Mouse (Mus musculus): ENCODE data around the gene Xlr3b. TPM values are rescaled to one million over a fixed set of nuclear protein-coding genes. Genes with fewer than 3 reads are reported as not detected.
"Not testable (repeated sequence)": the region's sequence is repeated elsewhere in the genome, so short reads cannot be mapped to it uniquely, and the experiment has no call there.

Gene Xlr3b
- polyA plus RNA-seq, 1 experiment from 2014 or later: 9.6 TPM

GRCm38 (mm10) chrX:73228606-73229214 is 36.7 kb downstream of the Xlr3b start:
- Histone ChIP-seq H3K4me1 (ENCODE audit: control insufficient read depth, insufficient read depth, low read length) (no peaks in the 10 kb centered on the region), H3K27ac (ENCODE audit: low read length) (peak overlapping the region; percentile 89), H3K9ac (ENCODE audit: low read length) (peak overlapping the region; percentile 77), H3K27me3 (ENCODE audit: control insufficient read depth, insufficient read depth, low read length) (no peaks in the 10 kb centered on the region), H3K4me2 (ENCODE audit: low read depth, low read length) (peak overlapping the region; percentile 66), H3K36me3 (ENCODE audit: control insufficient read depth, insufficient read depth, low read length) (no peaks in the 10 kb centered on the region), H3K4me3 (replicated peaks; ENCODE audit: low read length) (peak overlapping the region; percentile 63), H3K9me3 (replicated peaks; ENCODE audit: control insufficient read depth, low read length) (no peaks in the 10 kb centered on the region)
- peak; percentile 56; the same call in 1 of the 2 replicates for ATAC-seq (ENCODE audit: insufficient read depth, low FRiP score)
- WGBS: 9% methylated on average over 39 of the region's 51 CpGs

DNA sequence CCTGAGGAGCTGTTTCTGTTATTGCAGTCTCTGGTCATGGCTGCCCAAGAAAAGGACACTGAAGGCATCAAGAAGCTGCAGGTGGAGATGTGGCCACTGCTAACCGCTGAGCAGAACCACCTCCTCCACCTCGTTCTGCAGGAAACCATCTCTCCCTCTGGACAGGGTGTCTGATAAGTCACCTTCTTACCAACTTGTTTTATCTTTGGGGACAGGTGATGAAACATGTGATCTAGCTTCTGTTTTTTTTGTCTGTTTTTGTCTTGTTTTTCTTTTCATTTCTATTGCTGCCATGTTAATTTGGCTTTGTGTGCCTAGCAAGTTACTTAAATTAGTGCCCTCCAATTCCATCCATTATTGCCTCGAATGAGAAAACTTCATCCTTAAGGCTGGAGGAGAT is 37.3 kb downstream of the Xlr3b start:
- no peaks in the 10 kb centered on the region for H3K27me3 ChIP-seq (ENCODE audit: control insufficient read depth, insufficient read depth, low read length)
- H3K27ac ChIP-seq (ENCODE audit: low read length): no peak overlapping the region
- H3K4me3 ChIP-seq (replicated peaks; ENCODE audit: low read length): peak overlapping the region; percentile 63
- H3K36me3 ChIP-seq (ENCODE audit: control insufficient read depth, insufficient read depth, low read length): no peaks in the 10 kb centered on the region
- no peak for ATAC-seq (ENCODE audit: insufficient read depth, low FRiP score)
- H3K4me1 ChIP-seq (ENCODE audit: control insufficient read depth, insufficient read depth, low read length): no peaks in the 10 kb centered on the region
- no peaks in the 10 kb centered on the region for H3K9me3 ChIP-seq (replicated peaks; ENCODE audit: control insufficient read depth, low read length)
- H3K9ac ChIP-seq (ENCODE audit: low read length): peak overlapping the region; percentile 77
- WGBS: 25% methylated on average over 3 of the region's 3 CpGs
- H3K4me2 ChIP-seq (ENCODE audit: low read depth, low read length): peak overlapping the region; percentile 66

DNA sequence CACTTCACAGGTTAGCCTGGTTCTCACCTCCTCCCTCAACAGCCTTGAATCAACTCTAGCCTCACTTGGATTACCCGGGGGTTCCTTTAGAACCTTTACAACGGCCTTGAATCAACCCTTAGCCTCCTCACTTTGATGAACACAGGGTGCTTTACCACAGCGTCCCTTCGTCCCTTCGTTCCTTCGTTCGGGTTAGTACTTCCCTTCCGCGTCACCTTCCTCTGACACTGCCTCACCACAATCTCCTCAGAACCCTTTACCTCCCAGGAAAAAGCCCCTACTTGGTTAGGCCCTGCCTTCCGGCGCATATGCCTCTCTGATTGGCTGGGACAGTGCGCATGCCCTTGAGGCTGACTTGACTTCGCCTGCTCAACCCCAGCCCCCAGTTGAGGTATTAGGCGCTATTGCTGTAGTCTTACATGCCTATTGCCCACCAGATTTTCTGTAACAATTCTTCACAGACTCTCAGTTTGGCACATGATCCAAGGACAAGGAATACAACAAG is 50.9 kb downstream of the Xlr3b start, which contains the start of gene Xlr4c:
Gene Xlr4c (minus strand): TSS at position 310 of the 505 bp plus-strand sequence.
- not testable (repeated sequence) for H3K4me1 ChIP-seq (ENCODE audit: control insufficient read depth, insufficient read depth, low read length); H3K4me3 ChIP-seq (replicated peaks; ENCODE audit: low read length); H3K9me3 ChIP-seq (replicated peaks; ENCODE audit: control insufficient read depth, low read length); H3K27ac ChIP-seq (ENCODE audit: low read length); H3K36me3 ChIP-seq (ENCODE audit: control insufficient read depth, insufficient read depth, low read length); H3K4me2 ChIP-seq (ENCODE audit: low read depth, low read length); H3K9ac ChIP-seq (ENCODE audit: low read length); H3K27me3 ChIP-seq (ENCODE audit: control insufficient read depth, insufficient read depth, low read length); ATAC-seq (ENCODE audit: insufficient read depth, low FRiP score)
- WGBS: 89% methylated on average over 12 of the region's 14 CpGs

Other genes with a start within 250 kb of the Xlr3b start
- 25.5 and 32.3 TPM in 2 replicates for gene Zfp185, start 204.9 kb upstream of the Xlr3b start, polyA plus RNA-seq (2015; fragmentation: Nextera tagmentation; extraction: Ambion mirVana)
- 0.10 and 0.17 TPM in 2 replicates for gene Pnma5, start 155.1 kb upstream of the Xlr3b start, polyA plus RNA-seq (2015; fragmentation: Nextera tagmentation; extraction: Ambion mirVana)
- 0.10 and 0.16 TPM in 2 replicates for gene Pnma3, start 127.4 kb upstream of the Xlr3b start, polyA plus RNA-seq (2015; fragmentation: Nextera tagmentation; extraction: Ambion mirVana)
- 0.97 and 1.0 TPM in 2 replicates for gene Xlr4a, start 109.7 kb upstream of the Xlr3b start, polyA plus RNA-seq (2015; fragmentation: Nextera tagmentation; extraction: Ambion mirVana)
- gene Xlr3a, start 95.1 kb upstream of the Xlr3b start, polyA plus RNA-seq (2015; fragmentation: Nextera tagmentation; extraction: Ambion mirVana): 5.6 and 5.7 TPM in 2 replicates
- 0.14 and 0.19 TPM in 2 replicates for gene Gm14685, start 75.2 kb upstream of the Xlr3b start, polyA plus RNA-seq (2015; fragmentation: Nextera tagmentation; extraction: Ambion mirVana)
- gene Xlr5b, start 43.4 kb upstream of the Xlr3b start, polyA plus RNA-seq (2015; fragmentation: Nextera tagmentation; extraction: Ambion mirVana): not detected in 2 replicates
- not detected in 2 replicates for gene DXBay18, start 42.8 kb upstream of the Xlr3b start, polyA plus RNA-seq (2015; fragmentation: Nextera tagmentation; extraction: Ambion mirVana)
- gene Spin2d, start 15.2 kb upstream of the Xlr3b start, polyA plus RNA-seq (2015; fragmentation: Nextera tagmentation; extraction: Ambion mirVana): not detected in 2 replicates
- 0.90 and 1.8 TPM in 2 replicates for gene Xlr4b, start 22.1 kb downstream of the Xlr3b start, polyA plus RNA-seq (2015; fragmentation: Nextera tagmentation; extraction: Ambion mirVana)
- gene F8a, start 36.1 kb downstream of the Xlr3b start, polyA plus RNA-seq (2015; fragmentation: Nextera tagmentation; extraction: Ambion mirVana): 12.8 and 14.7 TPM in 2 replicates
- 0.67 and 0.93 TPM in 2 replicates for gene Xlr4c, start 50.9 kb downstream of the Xlr3b start, polyA plus RNA-seq (2015; fragmentation: Nextera tagmentation; extraction: Ambion mirVana)
- gene Xlr3c, start 73.2 kb downstream of the Xlr3b start, polyA plus RNA-seq (2015; fragmentation: Nextera tagmentation; extraction: Ambion mirVana): not detected in 2 replicates
- 0.12 and 0.31 TPM in 2 replicates for gene Xlr5a, start 100.8 kb downstream of the Xlr3b start, polyA plus RNA-seq (2015; fragmentation: Nextera tagmentation; extraction: Ambion mirVana)
- gene Xlr5c, start 100.8 kb downstream of the Xlr3b start, polyA plus RNA-seq (2015; fragmentation: Nextera tagmentation; extraction: Ambion mirVana): not detected in 2 replicates
- gene Gm45015, start 144.6 kb downstream of the Xlr3b start, polyA plus RNA-seq (2015; fragmentation: Nextera tagmentation; extraction: Ambion mirVana): not detected in 2 replicates
- 13.5 and 14.7 TPM in 2 replicates for gene Zfp275, start 150.4 kb downstream of the Xlr3b start, polyA plus RNA-seq (2015; fragmentation: Nextera tagmentation; extraction: Ambion mirVana)
- gene Gm18336, start 206.5 kb downstream of the Xlr3b start, polyA plus RNA-seq (2015; fragmentation: Nextera tagmentation; extraction: Ambion mirVana): not detected in 2 replicates
- 0.11 and 0.30 TPM in 2 replicates for gene Zfp92, start 218.9 kb downstream of the Xlr3b start, polyA plus RNA-seq (2015; fragmentation: Nextera tagmentation; extraction: Ambion mirVana)
- gene Trex2, start 243.1 kb downstream of the Xlr3b start, polyA plus RNA-seq (2015; fragmentation: Nextera tagmentation; extraction: Ambion mirVana): 12.3 and 24.8 TPM in 2 replicates